Mouse (Mus musculus): ENCODE measurements at regions not wholly inside any gene's neighbourhood (a gene's known extent, or its start where the extent isn't known, plus 50 kb on each side); places are given as distances from the start of the nearest gene placed in this dataset.

GRCm38 (mm10) chr9:63883738-63884520, 126.1 kb upstream of the Smad3 start:
- Histone ChIP-seq H3K4me2 (replicated peaks; ENCODE audit: low read depth, low read length, severe bottlenecking) (no peak overlapping the region), H3K4me3 (replicated peaks; ENCODE audit: low read length) (no peak overlapping the region), H3K27ac (replicated peaks; ENCODE audit: low read depth, low read length) (no peak overlapping the region), H3K36me3 (ENCODE audit: control insufficient read depth, insufficient read depth, low read length) (no peaks in the 10 kb centered on the region), H3K9ac (ENCODE audit: low read depth, low read length, severe bottlenecking) (no peak overlapping the region), H3K4me1 (ENCODE audit: control insufficient read depth, insufficient read depth, low read length) (peaks cover 15% of the 10 kb centered on the region), H3K9me3 (ENCODE audit: control insufficient read depth, low read length) (no peaks in the 10 kb centered on the region), H3K27me3 (ENCODE audit: control insufficient read depth, insufficient read depth, low read length) (no peaks in the 10 kb centered on the region)
- WGBS: 62% methylated on average over 6 of the region's 6 CpGs
- DNase-seq (ENCODE audit: low spot score) (no peak), ATAC-seq (ENCODE audit: low FRiP score, low read depth) (no peak)
- TF ChIP-seq POLR2A (IDR thresholded peaks at IDR 0.05; ENCODE audit: borderline replicate concordance, extremely low read depth, insufficient read depth, insufficient read length): no peak

- ATAC-seq (ENCODE audit: low FRiP score, low read depth) (no peak), DNase-seq (ENCODE audit: low spot score) (no peak)
- H3K9me3 ChIP-seq (ENCODE audit: control insufficient read depth, low read length): no peaks in the 10 kb centered on the region
- no peak overlapping the region for H3K4me3 ChIP-seq (replicated peaks; ENCODE audit: low read length)
- no peaks in the 10 kb centered on the region for H3K27me3 ChIP-seq (ENCODE audit: control insufficient read depth, insufficient read depth, low read length)
- no peak overlapping the region for H3K4me2 ChIP-seq (replicated peaks; ENCODE audit: low read depth, low read length, severe bottlenecking)
- H3K4me1 ChIP-seq (ENCODE audit: control insufficient read depth, insufficient read depth, low read length): peaks cover 16% of the 10 kb centered on the region
- no peak overlapping the region for H3K9ac ChIP-seq (ENCODE audit: low read depth, low read length, severe bottlenecking)
- TF ChIP-seq POLR2A (IDR thresholded peaks at IDR 0.05; ENCODE audit: borderline replicate concordance, extremely low read depth, insufficient read depth, insufficient read length): no peak
- WGBS: 90% methylated on average over 10 of the region's 10 CpGs
- no peaks in the 10 kb centered on the region for H3K36me3 ChIP-seq (ENCODE audit: control insufficient read depth, insufficient read depth, low read length)
- H3K27ac ChIP-seq (replicated peaks; ENCODE audit: low read depth, low read length): no peak overlapping the region
Observed at GRCm38 (mm10) chr9:63881692-63882091, 123.9 kb upstream of the Smad3 start.

DNA sequence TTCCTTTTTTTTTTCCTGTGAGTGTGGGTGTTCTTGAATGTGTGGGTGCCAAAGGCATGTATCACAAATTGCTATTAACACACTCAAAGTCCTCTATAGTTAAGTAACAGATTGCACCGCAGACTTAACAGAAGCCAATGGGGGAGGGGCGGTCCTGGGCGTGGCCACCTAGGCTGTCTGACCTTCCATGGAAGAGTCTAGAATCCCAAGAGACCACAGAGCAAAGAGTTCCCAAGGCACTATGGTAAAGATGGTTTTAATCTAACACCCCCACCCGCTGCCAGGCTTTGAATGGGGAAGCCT, 123.4 kb upstream of the Smad3 start:
- Histone ChIP-seq H3K4me2 (replicated peaks; ENCODE audit: low read depth, low read length, severe bottlenecking) (no peak overlapping the region), H3K4me1 (ENCODE audit: control insufficient read depth, insufficient read depth, low read length) (peaks cover 21% of the 10 kb centered on the region), H3K36me3 (ENCODE audit: control insufficient read depth, insufficient read depth, low read length) (no peaks in the 10 kb centered on the region), H3K27ac (replicated peaks; ENCODE audit: low read depth, low read length) (no peak overlapping the region), H3K4me3 (replicated peaks; ENCODE audit: low read length) (no peak overlapping the region), H3K9me3 (ENCODE audit: control insufficient read depth, low read length) (no peaks in the 10 kb centered on the region), H3K9ac (ENCODE audit: low read depth, low read length, severe bottlenecking) (no peak overlapping the region), H3K27me3 (ENCODE audit: control insufficient read depth, insufficient read depth, low read length) (no peaks in the 10 kb centered on the region)
- TF ChIP-seq POLR2A (IDR thresholded peaks at IDR 0.05; ENCODE audit: borderline replicate concordance, extremely low read depth, insufficient read depth, insufficient read length): no peak
- ATAC-seq (ENCODE audit: low FRiP score, low read depth) (no peak), DNase-seq (ENCODE audit: low spot score) (no peak)
- 66% methylated on average over 4 of the region's 4 CpGs for WGBS

DNA sequence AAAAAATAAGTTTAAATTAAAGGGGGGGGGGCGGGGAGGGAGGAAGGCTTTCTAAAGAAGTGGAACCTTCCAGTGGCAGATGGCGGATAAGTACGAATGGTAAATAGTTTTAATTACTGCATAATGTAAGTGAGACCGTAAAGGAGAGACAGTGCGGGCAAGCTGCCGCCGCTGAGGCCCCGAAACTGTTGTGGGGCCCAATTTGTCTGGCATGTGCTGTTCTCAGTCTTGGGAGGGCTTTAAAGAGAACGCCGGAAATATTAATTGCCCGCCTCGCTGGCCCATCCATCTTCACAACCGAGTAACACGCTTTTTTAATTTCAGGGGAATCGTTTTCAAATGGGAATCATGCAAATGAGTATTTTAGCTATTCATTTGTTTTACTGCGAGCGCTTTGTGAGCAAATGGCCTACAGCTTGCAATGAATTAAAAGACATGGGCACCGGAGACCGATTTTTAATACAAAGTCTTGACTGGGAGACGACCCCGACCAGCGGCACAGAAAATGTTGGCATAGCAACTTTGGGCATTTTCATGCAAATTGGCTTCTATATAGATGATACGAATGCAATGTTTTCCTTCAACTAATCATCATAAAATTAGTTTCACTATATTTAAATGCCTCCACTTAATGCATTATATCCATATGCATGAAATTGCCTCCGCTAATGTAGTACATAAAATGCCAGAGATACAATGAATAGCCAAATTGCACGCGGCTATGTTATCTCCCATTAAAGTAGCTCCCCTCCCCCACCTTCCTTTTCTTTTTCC, 122.9 kb upstream of the Smad3 start:
- H3K27me3 ChIP-seq (ENCODE audit: control insufficient read depth, insufficient read depth, low read length): no peaks in the 10 kb centered on the region
- DNase-seq (ENCODE audit: low spot score): no peak
- no peak for ATAC-seq (ENCODE audit: low FRiP score, low read depth)

GRCm38 (mm10) chr9:63879710-63880428, 122.1 kb upstream of the Smad3 start:
- Histone ChIP-seq H3K9me3 (ENCODE audit: control insufficient read depth, low read length) (no peaks in the 10 kb centered on the region), H3K4me2 (replicated peaks; ENCODE audit: low read depth, low read length, severe bottlenecking) (peak overlapping the region; percentile 48), H3K27me3 (ENCODE audit: control insufficient read depth, insufficient read depth, low read length) (no peaks in the 10 kb centered on the region), H3K27ac (replicated peaks; ENCODE audit: low read depth, low read length) (no peak overlapping the region), H3K36me3 (ENCODE audit: control insufficient read depth, insufficient read depth, low read length) (no peaks in the 10 kb centered on the region), H3K9ac (ENCODE audit: low read depth, low read length, severe bottlenecking) (no peak overlapping the region; the same call in 1 of the 2 replicates), H3K4me3 (replicated peaks; ENCODE audit: low read length) (peak overlapping the region; percentile 21; the same call in 1 of the 2 replicates), H3K4me1 (ENCODE audit: control insufficient read depth, insufficient read depth, low read length) (peaks cover 20% of the 10 kb centered on the region)
- 24% methylated on average over 14 of the region's 15 CpGs for WGBS
- TF ChIP-seq POLR2A (IDR thresholded peaks at IDR 0.05; ENCODE audit: borderline replicate concordance, extremely low read depth, insufficient read depth, insufficient read length): no peak
- DNase-seq (ENCODE audit: low spot score): no peak
- peak; percentile 23; the same call in 1 of the 2 replicates for ATAC-seq (ENCODE audit: low FRiP score, low read depth)

More for the DNA sequence above, 122.9 kb upstream of the Smad3 start:
- no peaks in the 10 kb centered on the region for H3K36me3 ChIP-seq (ENCODE audit: control insufficient read depth, insufficient read depth, low read length)
- WGBS: 19% methylated on average over 26 of the region's 26 CpGs
- peaks cover 21% of the 10 kb centered on the region for H3K4me1 ChIP-seq (ENCODE audit: control insufficient read depth, insufficient read depth, low read length)
- TF ChIP-seq POLR2A (IDR thresholded peaks at IDR 0.05; ENCODE audit: borderline replicate concordance, extremely low read depth, insufficient read depth, insufficient read length): no peak
- H3K4me2 ChIP-seq (replicated peaks; ENCODE audit: low read depth, low read length, severe bottlenecking): peak overlapping the region; percentile 48
- H3K4me3 ChIP-seq (replicated peaks; ENCODE audit: low read length): peak overlapping the region; percentile 21
- H3K9ac ChIP-seq (ENCODE audit: low read depth, low read length, severe bottlenecking): no peak overlapping the region
- H3K9me3 ChIP-seq (ENCODE audit: control insufficient read depth, low read length): no peaks in the 10 kb centered on the region
- H3K27ac ChIP-seq (replicated peaks; ENCODE audit: low read depth, low read length): no peak overlapping the region
